Mouse (Mus musculus) CH12.LX (cell line): ENCODE measurements at regions not wholly inside any gene's neighbourhood (a gene's known extent, or its start where the extent isn't known, plus 50 kb on each side); places are given as distances from the start of the nearest gene placed in this dataset.
"Not testable (repeated sequence)": the region's sequence is repeated elsewhere in the genome, so short reads cannot be mapped to it uniquely, and the experiment has no call there.

Experiments used
- DNase-seq: peaks from one replicate; pipeline ENCODE4 v3.0.0-alpha.2; 2013; ENCODE audit errors: extremely low read depth
- H3K27ac ChIP-seq: 2 replicates; pipeline ENCODE4 v1.5.1; 2012; ENCODE audit warnings: low read depth, mild to moderate bottlenecking, control low read depth, moderate library complexity; ENCODE audit not compliant: insufficient read depth
- H3K27me3 ChIP-seq: replicated peaks from 2 replicates; pipeline ENCODE3; 2012; ENCODE audit warnings: inconsistent platforms
- H3K36me3 ChIP-seq, 2 experiments: replicated peaks in 1 of 2; 2 replicates each; pipeline versions ENCODE3 to v1.6.1; 2012; ENCODE audit warnings: inconsistent platforms in 1 of 2, low read length in 1 of 2, mild to moderate bottlenecking in 1 of 2, mixed read lengths in 1 of 2, moderate library complexity in 1 of 2; ENCODE audit not compliant: control insufficient read depth in 1 of 2, insufficient read depth in 1 of 2
- H3K4me1 ChIP-seq, 2 experiments: 2 replicates each; pipeline ENCODE4 v1.6.1; 2012; ENCODE audit warnings: inconsistent platforms in 1 of 2, moderate library complexity in 1 of 2; ENCODE audit not compliant: insufficient read depth in 2 of 2, control insufficient read depth in 1 of 2
- H3K4me2 ChIP-seq: 2 replicates; pipeline ENCODE4 v1.6.1; 2012; ENCODE audit warnings: low read depth, mild to moderate bottlenecking, control low read depth; ENCODE audit not compliant: poor library complexity, insufficient read depth, severe bottlenecking
- H3K4me3 ChIP-seq, 3 experiments: fragments of 150-350 bp in 1 of 3; sonication (generic) in 1 of 3; replicated peaks in 1 of 3; 2 replicates each; pipeline versions ENCODE3 to v1.5.1; 2011 to 2012; ENCODE audit warnings: low read depth in 2 of 3, low read length in 2 of 3, mild to moderate bottlenecking in 2 of 3, moderate library complexity in 2 of 3, control low read depth in 1 of 3, improper control_type of control experiment in 1 of 3, inconsistent platforms in 1 of 3, mixed read lengths in 1 of 3; ENCODE audit not compliant: poor library complexity in 1 of 3
- H3K79me2 ChIP-seq: replicated peaks from 2 replicates; pipeline ENCODE4 v1.6.1; 2012; ENCODE audit warnings: mild to moderate bottlenecking, moderate library complexity; ENCODE audit not compliant: control insufficient read depth, poor library complexity, insufficient read depth, severe bottlenecking; ENCODE audit errors: extremely low read depth
- H3K9ac ChIP-seq: 2 replicates; pipeline ENCODE4 v1.6.1; 2012; ENCODE audit warnings: low read depth, mild to moderate bottlenecking, control low read depth, moderate library complexity; ENCODE audit not compliant: insufficient read depth
- H3K9me3 ChIP-seq: replicated peaks from 2 replicates; pipeline ENCODE3; 2012; ENCODE audit warnings: low read length, inconsistent platforms, mixed read lengths
- CHD1 ChIP-seq: IDR thresholded peaks from 2 replicates; pipeline ENCODE4 v1.6.1; 2012; ENCODE audit warnings: low read depth, low read length, improper control_type of control experiment, inconsistent platforms
- CHD2 ChIP-seq: IDR thresholded peaks from 2 replicates; pipeline ENCODE4 v1.6.1; 2011; ENCODE audit warnings: low read length, improper control_type of control experiment
- CTCF ChIP-seq, 2 experiments: IDR thresholded peaks in 1 of 2; conservative IDR thresholded peaks in 1 of 2; 2 replicates each; pipeline ENCODE4 v1.5.1; 2011 to 2012; ENCODE audit warnings: low read depth in 2 of 2, low read length in 2 of 2, improper control_type of control experiment in 1 of 2, inconsistent platforms in 1 of 2, mild to moderate bottlenecking in 1 of 2, moderate library complexity in 1 of 2
- ELF1 ChIP-seq: IDR thresholded peaks from 2 replicates; pipeline ENCODE4 v1.6.1; 2014; ENCODE audit warnings: low read depth, mild to moderate bottlenecking, inconsistent platforms, low read length, improper control_type of control experiment
- EP300 ChIP-seq: IDR thresholded peaks from 2 replicates; pipeline ENCODE4 v1.6.1; 2011; ENCODE audit warnings: low read length, improper control_type of control experiment
- GABPA ChIP-seq: IDR thresholded peaks from 2 replicates; pipeline ENCODE4 v1.6.1; 2012; ENCODE audit warnings: low read depth, low read length, improper control_type of control experiment, inconsistent platforms; ENCODE audit not compliant: insufficient replicate concordance
- HCFC1 ChIP-seq: IDR thresholded peaks from 2 replicates; pipeline ENCODE4 v1.6.1; 2012; ENCODE audit warnings: low read depth, mild to moderate bottlenecking, inconsistent platforms, low read length, improper control_type of control experiment
- JUND ChIP-seq: conservative IDR thresholded peaks from 2 replicates; pipeline ENCODE4 v1.6.1; 2011; ENCODE audit warnings: low read depth, low read length, improper control_type of control experiment
- MAX ChIP-seq: IDR thresholded peaks from 2 replicates; pipeline ENCODE4 v1.6.1; 2011; ENCODE audit warnings: low read length, improper control_type of control experiment
- MEF2A ChIP-seq: IDR thresholded peaks from 2 replicates; pipeline ENCODE4 v1.6.1; 2014; ENCODE audit warnings: low read depth, mild to moderate bottlenecking, inconsistent platforms, low read length, improper control_type of control experiment, borderline replicate concordance
- MYC ChIP-seq: IDR thresholded peaks from 2 replicates; pipeline ENCODE4 v1.6.1; 2011; ENCODE audit warnings: low read depth, mild to moderate bottlenecking, improper control_type of control experiment, low read length
- NELFE ChIP-seq: IDR thresholded peaks from 2 replicates; pipeline ENCODE4 v1.6.1; 2011; ENCODE audit warnings: low read depth, low read length, improper control_type of control experiment
- RAD21 ChIP-seq: IDR thresholded peaks from 2 replicates; pipeline ENCODE4 v1.6.1; 2011; ENCODE audit warnings: low read depth, mild to moderate bottlenecking, low read length, improper control_type of control experiment, moderate library complexity
- SIN3A ChIP-seq: IDR thresholded peaks from 2 replicates; pipeline ENCODE4 v1.6.1; 2012; ENCODE audit warnings: low read length, improper control_type of control experiment, inconsistent platforms
- SMC3 ChIP-seq: IDR thresholded peaks from 2 replicates; pipeline ENCODE4 v1.6.1; 2011; ENCODE audit warnings: low read depth, low read length, improper control_type of control experiment
- TBP ChIP-seq: conservative IDR thresholded peaks from 2 replicates; pipeline ENCODE4 v1.6.1; 2011; ENCODE audit warnings: low read depth, low read length, improper control_type of control experiment
- UBTF ChIP-seq: IDR thresholded peaks from 2 replicates; pipeline ENCODE4 v1.6.1; 2012; ENCODE audit warnings: low read depth, mild to moderate bottlenecking, inconsistent platforms, low read length, improper control_type of control experiment, moderate library complexity
- USF2 ChIP-seq: conservative IDR thresholded peaks from 2 replicates; pipeline ENCODE4 v1.6.1; 2011; ENCODE audit warnings: low read depth, low read length, improper control_type of control experiment
- ZC3H11A ChIP-seq: IDR thresholded peaks from 2 replicates; pipeline ENCODE4 v1.6.1; 2012; ENCODE audit warnings: low read depth, mild to moderate bottlenecking, inconsistent platforms, low read length, improper control_type of control experiment
- ZNF384 ChIP-seq: IDR thresholded peaks from 2 replicates; pipeline ENCODE4 v1.6.1; 2012; ENCODE audit warnings: low read depth, low read length, improper control_type of control experiment, inconsistent platforms
- dilution Hi-C: fragments of 300-500 bp; cut with MboI; formaldehyde crosslinking; loops from 2 replicates; pipeline ENCODE4 v1.14.3; 2020; ENCODE audit warnings: low sequenced_read_pairs; ENCODE audit not compliant: extremely low pct_unique_long_range_greater_than_20kb, extremely low pct_ligation_motif_present
- in situ Hi-C: fragments of 300-500 bp; cut with MboI; formaldehyde crosslinking; loops from 3 replicates; pipeline ENCODE4 v1.14.3; 2019; ENCODE audit warnings: low sequenced_read_pairs, low pct_ligation_motif_present, low pct_unique_long_range_greater_than_20kb, mixed read lengths

GRCm38 (mm10) chr10:52529661-52530060, 112.3 kb downstream of the Nus1 start:
- H3K9ac ChIP-seq, DNase-seq, H3K4me1 ChIP-seq, H3K27ac ChIP-seq, in situ Hi-C loops, dilution Hi-C loops, H3K27me3 ChIP-seq, H3K4me3 ChIP-seq, H3K36me3 ChIP-seq, H3K4me2 ChIP-seq, H3K79me2 ChIP-seq, H3K9me3 ChIP-seq: not testable (repeated sequence)

GRCm38 (mm10) chr10:52530846-52531245, 113.5 kb downstream of the Nus1 start:
- H3K27ac ChIP-seq = no peak overlapping the region
- TF ChIP-seq ZNF384 = no peak
- no peak overlapping the region for H3K9ac ChIP-seq
- no peak overlapping the region for H3K4me2 ChIP-seq
- no peak for DNase-seq
- no peaks in the 10 kb centered on the region for H3K79me2 ChIP-seq
- H3K9me3 ChIP-seq = no peaks in the 10 kb centered on the region
- H3K4me3 ChIP-seq = no peak overlapping the region
- in situ Hi-C loops (no loop called here), dilution Hi-C loops (no loop called here)
- H3K27me3 ChIP-seq = no peaks in the 10 kb centered on the region
- no peaks in the 10 kb centered on the region; a peak in 1 of 4 replicates for H3K4me1 ChIP-seq
- no peaks in the 10 kb centered on the region for H3K36me3 ChIP-seq

- no peaks in the 10 kb centered on the region for H3K79me2 ChIP-seq
- no peaks in the 10 kb centered on the region; a peak in 1 of 4 replicates for H3K4me1 ChIP-seq
- no peak for TF ChIP-seq ELF1
- no peak for TF ChIP-seq NELFE
- TF ChIP-seq SIN3A = no peak
- no peak for TF ChIP-seq HCFC1
- TF ChIP-seq CHD1 = no peak
- no peak overlapping the region for H3K4me3 ChIP-seq
- no peaks in the 10 kb centered on the region for H3K36me3 ChIP-seq
- H3K27ac ChIP-seq = no peak overlapping the region
- no peak overlapping the region for H3K9ac ChIP-seq
- H3K27me3 ChIP-seq = no peaks in the 10 kb centered on the region
- DNase-seq = no peak
- in situ Hi-C loops (no loop called here), dilution Hi-C loops (no loop called here)
- H3K9me3 ChIP-seq = no peaks in the 10 kb centered on the region
- H3K4me2 ChIP-seq = no peak overlapping the region
These were observed 116.0 kb downstream of the Nus1 start for GRCm38 (mm10) chr10:52533278-52533892.

GRCm38 (mm10) chr10:52533893-52534287, 116.5 kb downstream of the Nus1 start:
- Histone ChIP-seq H3K36me3 (no peaks in the 10 kb centered on the region), H3K9me3 (no peaks in the 10 kb centered on the region), H3K4me2 (no peak overlapping the region), H3K4me3 (no peak overlapping the region), H3K9ac (no peak overlapping the region), H3K27me3 (no peaks in the 10 kb centered on the region), H3K27ac (no peak overlapping the region), H3K79me2 (no peaks in the 10 kb centered on the region), H3K4me1 (no peaks in the 10 kb centered on the region; a peak in 1 of 4 replicates)
- peak; percentile 43 for DNase-seq
- dilution Hi-C loops (no loop called here), in situ Hi-C loops (no loop called here)
- TF ChIP-seq GABPA (no peak), EP300 (no peak), ZC3H11A (no peak), RAD21 (peak; percentile 47), SIN3A (no peak), ELF1 (no peak), CHD2 (no peak), MEF2A (no peak), SMC3 (peak; percentile 30; the same call in 1 of the 2 replicates), JUND (no peak), MAX (no peak), MYC (no peak), TBP (no peak), CHD1 (no peak), UBTF (no peak), USF2 (no peak), CTCF (conservative IDR thresholded peaks at IDR 0.05 in 1 of 2, IDR thresholded peaks at IDR 0.05 in 1 of 2; ENCODE audit: low read depth in 2 of 2, low read length in 2 of 2) (peak; percentile 68 to 75)
